Mouse (Mus musculus): Measurements from ENCODE around the gene Dcn.

The Dcn gene

DNA sequence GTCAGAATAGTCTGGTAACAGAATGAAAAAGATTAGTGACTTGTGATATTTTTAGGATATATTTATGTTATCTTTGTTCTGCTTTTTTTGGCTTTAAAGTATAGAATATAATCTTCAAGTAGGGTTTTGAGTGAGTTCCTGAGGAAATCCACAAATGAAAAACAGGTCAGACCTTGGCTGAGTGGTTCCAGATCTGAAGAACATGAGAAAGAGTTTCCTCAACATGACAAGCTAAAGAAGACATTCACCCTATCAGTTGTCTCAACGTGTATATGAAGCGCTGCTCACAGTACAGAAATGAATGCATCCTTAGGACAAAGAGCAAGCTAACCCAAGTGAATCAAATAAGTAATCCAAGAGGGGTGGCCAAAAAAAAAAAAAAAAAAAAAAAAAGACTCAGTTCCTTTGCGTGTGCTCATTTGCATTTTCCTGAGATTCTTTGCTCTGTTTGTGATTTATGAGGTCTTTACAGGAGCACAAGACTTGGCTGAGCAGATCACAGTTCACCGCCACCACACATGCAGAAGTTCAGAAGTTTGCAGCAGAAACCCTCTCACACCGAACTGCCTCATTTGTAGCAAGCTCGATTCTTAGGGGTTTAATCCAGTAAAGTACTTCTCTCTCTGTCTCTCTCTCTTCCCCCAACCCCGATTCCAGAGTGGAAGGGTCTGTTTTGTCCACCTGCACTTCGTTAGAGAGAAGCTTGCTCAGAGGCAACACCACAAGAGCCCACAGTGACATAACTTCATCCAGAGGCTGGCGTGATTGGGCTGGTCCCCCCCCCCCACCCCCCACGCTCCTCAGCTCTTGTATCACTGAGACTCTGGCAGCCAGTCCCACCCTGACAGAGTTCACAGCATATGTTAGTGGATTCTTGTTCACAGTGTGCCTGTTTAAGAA is 85.8 kb downstream of the Dcn start, which contains the start of gene Lum:
Gene Lum (plus strand): TSS at position 172 of the 900 bp plus-strand sequence.
- DNase-seq (ENCODE audit: low read depth), result no peak

DNA sequence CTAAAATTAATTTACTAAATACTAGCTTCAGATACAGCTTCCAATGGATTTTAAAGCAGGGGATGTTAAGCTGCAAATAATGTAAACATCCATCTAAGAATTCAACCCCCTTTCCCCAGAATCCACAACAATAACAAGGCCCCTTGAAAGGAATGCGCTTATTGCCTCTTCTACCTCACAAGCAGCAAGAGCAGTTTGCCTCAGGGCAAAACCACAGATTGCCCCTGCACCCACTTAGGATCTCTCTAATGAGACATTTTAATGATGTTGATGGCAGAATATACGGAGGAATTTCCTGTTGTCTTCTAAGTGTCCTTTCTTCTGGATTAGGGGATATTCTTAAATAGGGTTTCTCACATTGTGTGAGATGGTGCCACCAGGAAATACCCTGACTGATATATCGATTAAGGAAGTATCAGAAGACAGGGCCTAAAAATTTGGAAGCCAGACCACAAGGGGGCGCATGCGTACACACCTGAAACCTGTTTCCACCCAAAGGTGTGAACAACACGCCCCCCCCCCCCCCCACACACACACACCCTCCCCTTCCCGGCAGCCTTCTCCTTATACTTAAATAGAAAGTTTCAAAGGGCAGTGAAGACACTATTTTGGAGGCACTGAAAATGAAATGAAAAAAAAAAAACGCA is 88.2 kb downstream of the Dcn start:
- no peak for DNase-seq (ENCODE audit: low read depth)

Measured in 416B (cell line).